Mouse (Mus musculus): ENCODE measurements at regions not wholly inside any gene's neighbourhood (a gene's known extent, or its start where the extent isn't known, plus 50 kb on each side); places are given as distances from the start of the nearest gene placed in this dataset.

GRCm38 (mm10) chr8:74639276-74639675, 233.7 kb upstream of the Isx start:
- no peak for DNase-seq (ENCODE audit: inconsistent ontology term)

- peak; percentile 53 for DNase-seq (ENCODE audit: inconsistent ontology term)
These were observed 232.3 kb upstream of the Isx start for GRCm38 (mm10) chr8:74640636-74641035.

- peak; percentile 16 for DNase-seq (ENCODE audit: inconsistent ontology term)
These were observed 213.0 kb upstream of the Isx start for GRCm38 (mm10) chr8:74659950-74660349.

GRCm38 (mm10) chr8:74688342-74688741, 184.6 kb upstream of the Isx start:
- DNase-seq (ENCODE audit: inconsistent ontology term): no peak

GRCm38 (mm10) chr8:74696001-74696400, 177.0 kb upstream of the Isx start:
- no peak for DNase-seq (ENCODE audit: inconsistent ontology term)

- DNase-seq (ENCODE audit: inconsistent ontology term): no peak
These were observed 175.7 kb upstream of the Isx start for GRCm38 (mm10) chr8:74697317-74697716.

- no peak for DNase-seq (ENCODE audit: inconsistent ontology term)
These were observed 160.4 kb upstream of the Isx start for GRCm38 (mm10) chr8:74712617-74713016.

- DNase-seq (ENCODE audit: inconsistent ontology term): no peak
These were observed 156.9 kb upstream of the Isx start for GRCm38 (mm10) chr8:74716030-74716429.

- no peak for DNase-seq (ENCODE audit: inconsistent ontology term)
These were observed 108.2 kb upstream of the Isx start for GRCm38 (mm10) chr8:74764728-74765127.

- DNase-seq (ENCODE audit: inconsistent ontology term): no peak
These were observed 97.4 kb upstream of the Isx start for GRCm38 (mm10) chr8:74775549-74775948.

GRCm38 (mm10) chr8:74781087-74781486, 91.9 kb upstream of the Isx start:
- no peak for DNase-seq (ENCODE audit: inconsistent ontology term)

- DNase-seq (ENCODE audit: inconsistent ontology term): no peak
These were observed 64.3 kb upstream of the Isx start for GRCm38 (mm10) chr8:74808685-74809084.

- peak; percentile 90 for DNase-seq (ENCODE audit: inconsistent ontology term)
These were observed 62.9 kb upstream of the Isx start for GRCm38 (mm10) chr8:74810054-74810453.

GRCm38 (mm10) chr8:74818434-74818833, 54.5 kb upstream of the Isx start:
- DNase-seq (ENCODE audit: inconsistent ontology term): no peak

GRCm38 (mm10) chr8:74820716-74821115, 52.3 kb upstream of the Isx start:
- no peak for DNase-seq (ENCODE audit: inconsistent ontology term)

GRCm38 (mm10) chr8:74822288-74822687, 50.7 kb upstream of the Isx start:
- no peak for DNase-seq (ENCODE audit: inconsistent ontology term)
